Comparison of ENCODE assay signal across 8 mouse cellular contexts in the genomic region with DNA sequence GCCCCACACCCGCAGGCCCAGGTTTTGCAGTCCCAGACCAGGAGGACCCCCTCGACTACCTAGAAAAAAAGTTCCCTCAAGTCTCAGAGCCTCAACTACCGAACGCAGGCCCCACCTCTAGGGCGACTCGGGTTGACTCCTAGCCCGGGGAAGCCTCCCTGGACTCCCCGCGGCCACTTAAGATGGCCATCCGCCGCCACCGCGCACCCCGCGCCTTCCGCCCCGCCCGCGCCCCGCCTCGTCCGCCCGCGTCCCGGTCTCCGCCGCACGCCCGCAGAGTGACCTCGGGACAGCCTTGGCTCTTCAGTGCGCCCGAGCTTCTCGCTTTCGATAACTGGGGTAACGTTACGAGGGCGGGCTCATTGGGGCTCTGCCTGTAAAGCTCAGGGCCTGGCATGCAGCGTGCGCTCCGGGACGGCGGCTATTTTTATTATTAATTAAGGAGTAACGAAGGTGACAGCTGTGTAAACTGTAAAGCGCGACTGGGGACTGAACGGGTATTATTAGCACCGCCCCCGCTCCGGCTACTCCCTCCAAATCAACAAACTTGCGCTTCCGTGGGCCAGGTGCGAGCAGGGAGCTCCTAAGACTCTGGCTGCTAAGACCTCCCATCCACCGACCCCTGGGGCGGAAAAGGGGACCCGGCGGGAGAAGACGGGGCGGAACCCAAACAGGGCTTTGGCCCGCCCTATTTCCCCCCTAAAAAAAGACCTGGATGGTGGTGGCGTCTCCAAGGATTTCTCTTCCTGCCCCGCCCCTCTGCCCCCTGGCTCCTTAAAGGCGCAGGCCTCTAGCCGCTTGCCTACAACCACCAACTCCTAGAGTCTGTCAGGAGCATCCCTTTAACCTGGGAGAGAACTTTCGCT. TPM values are rescaled to one million over a fixed set of nuclear protein-coding genes. Genes with fewer than 3 reads are reported as not detected.
DNase-seq lines count a peak whose midpoint lies in the region; ATAC-seq and TF ChIP-seq lines count a peak whose summit lies in the region.

Gene Inppl1, minus strand, starts transcription at position 624 of the 866 bp plus-strand sequence.

- peak within 1 kb of the TSS; percentile 77 for H3K4me2 ChIP-seq in heart, embryonic 12.5 days
- H3K4me2 ChIP-seq in kidney, embryonic 16.5 days (replicated peaks; ENCODE audit: low read depth, low read length) = peak within 1 kb of the TSS; percentile 73
- peak within 1 kb of the TSS; percentile 91 for H3K4me2 ChIP-seq in liver, embryonic 11.5 days
- H3K4me2 ChIP-seq in stomach, embryonic 16.5 days (ENCODE audit: low read depth, low read length) = peak within 1 kb of the TSS; percentile 82

- no peak for TF ChIP-seq POLR2A in bone marrow macrophage, adult 2 months (IDR thresholded peaks at IDR 0.05; ENCODE audit: borderline replicate concordance, low read depth, low read length)

- peak within 1 kb of the TSS; percentile 98 for H3K9ac ChIP-seq in heart, embryonic 12.5 days
- H3K9ac ChIP-seq in kidney, embryonic 16.5 days (replicated peaks; ENCODE audit: low read length) = peak within 1 kb of the TSS; percentile 98
- peak within 1 kb of the TSS; percentile 82 for H3K9ac ChIP-seq in liver, embryonic 11.5 days (ENCODE audit: low read depth, low read length)
- peak within 1 kb of the TSS; percentile 98 for H3K9ac ChIP-seq in stomach, embryonic 16.5 days (ENCODE audit: low read length)

- under 1% methylated on average over 64 of the region's 64 CpGs for WGBS in heart, embryonic 12.5 days
- WGBS in kidney, embryonic 16.5 days = under 1% methylated on average over 64 of the region's 64 CpGs
- WGBS in liver, embryonic 11.5 days = under 1% methylated on average over 64 of the region's 64 CpGs
- under 1% methylated on average over 64 of the region's 64 CpGs for WGBS in stomach, embryonic 16.5 days

- peak; percentile 79 for ATAC-seq in heart, embryonic 12.5 days (ENCODE audit: insufficient number of reproducible peaks, low FRiP score)
- peak; percentile 93 for ATAC-seq in kidney, embryonic 16.5 days (ENCODE audit: low FRiP score, low TSS enrichment)
- ATAC-seq in liver, embryonic 11.5 days (replicated peaks; ENCODE audit: low FRiP score) = peak; percentile 54
- peak; percentile 90 for ATAC-seq in stomach, embryonic 16.5 days (ENCODE audit: insufficient read depth, low FRiP score)

- TF ChIP-seq CTCF in C2C12 (IDR thresholded peaks at IDR 0.05; ENCODE audit: control insufficient read depth, insufficient read depth, insufficient read length) = no peak
- no peak for TF ChIP-seq CTCF in bone marrow macrophage, adult 2 months (IDR thresholded peaks at IDR 0.05; ENCODE audit: low read depth, low read length)

- H3K27ac ChIP-seq in bone marrow macrophage, adult 2 months (ENCODE audit: insufficient read depth, low read depth, low read length) = peak within 1 kb of the TSS; percentile 86
- peak within 1 kb of the TSS; percentile 95 for H3K27ac ChIP-seq in heart, embryonic 12.5 days (ENCODE audit: poor library complexity, severe bottlenecking)
- peak within 1 kb of the TSS; percentile 98 for H3K27ac ChIP-seq in kidney, embryonic 16.5 days (ENCODE audit: low read length)
- peak within 1 kb of the TSS; percentile 78 for H3K27ac ChIP-seq in liver, embryonic 11.5 days (ENCODE audit: low read depth, low read length)
- H3K27ac ChIP-seq in stomach, embryonic 16.5 days (ENCODE audit: low read length) = peak within 1 kb of the TSS; percentile 97

- H3K9me3 ChIP-seq in heart, embryonic 12.5 days (replicated peaks) = no peaks in the 10 kb centered on the region
- no peaks in the 10 kb centered on the region for H3K9me3 ChIP-seq in kidney, embryonic 16.5 days (ENCODE audit: low read length)
- H3K9me3 ChIP-seq in liver, embryonic 11.5 days (ENCODE audit: control insufficient read depth, low read length) = no peaks in the 10 kb centered on the region
- H3K9me3 ChIP-seq in stomach, embryonic 16.5 days (replicated peaks; ENCODE audit: control insufficient read depth, low read length) = no peaks in the 10 kb centered on the region

- no peaks in the 10 kb centered on the region for H3K27me3 ChIP-seq in C2C12 (ENCODE audit: control insufficient read depth, insufficient read depth, insufficient read length)
- H3K27me3 ChIP-seq in heart, embryonic 12.5 days (replicated peaks) = no peaks in the 10 kb centered on the region
- no peaks in the 10 kb centered on the region for H3K27me3 ChIP-seq in kidney, embryonic 16.5 days (ENCODE audit: insufficient read depth, low read length)
- H3K27me3 ChIP-seq in liver, embryonic 11.5 days (replicated peaks; ENCODE audit: control insufficient read depth, insufficient read depth, low read length) = peaks cover 22% of the 10 kb centered on the region
- no peaks in the 10 kb centered on the region for H3K27me3 ChIP-seq in stomach, embryonic 16.5 days (ENCODE audit: control insufficient read depth, insufficient read depth, low read length)

- peaks cover 26% of the 10 kb centered on the region for H3K36me3 ChIP-seq in C2C12 (ENCODE audit: control insufficient read depth, insufficient read depth)
- H3K36me3 ChIP-seq in heart, embryonic 12.5 days = peaks cover 19% of the 10 kb centered on the region
- H3K36me3 ChIP-seq in kidney, embryonic 16.5 days (ENCODE audit: insufficient read depth, low read length) = peaks cover 13% of the 10 kb centered on the region
- peaks cover 3% of the 10 kb centered on the region; the same call in 1 of the 2 replicates for H3K36me3 ChIP-seq in liver, embryonic 11.5 days (ENCODE audit: control insufficient read depth, insufficient read depth, low read length)
- 0 out of 2 replicates have a peak, but pooled peaks cover 10% of the 10 kb centered on the region for H3K36me3 ChIP-seq in stomach, embryonic 16.5 days (ENCODE audit: control insufficient read depth, insufficient read depth, low read length)

- H3K4me3 ChIP-seq in C2C12 (ENCODE audit: insufficient read depth, poor library complexity, severe bottlenecking) = peak within 1 kb of the TSS; percentile 61
- H3K4me3 ChIP-seq in bone marrow macrophage, adult 2 months (ENCODE audit: insufficient read depth, low read length) = peak within 1 kb of the TSS; percentile 70
- peak within 1 kb of the TSS; percentile 89 for H3K4me3 ChIP-seq in heart, embryonic 12.5 days
- H3K4me3 ChIP-seq in kidney, embryonic 16.5 days (ENCODE audit: low read length) = peak within 1 kb of the TSS; percentile 88
- H3K4me3 ChIP-seq in liver, embryonic 11.5 days (ENCODE audit: low read depth, low read length) = peak within 1 kb of the TSS; percentile 74
- H3K4me3 ChIP-seq in stomach, embryonic 16.5 days (replicated peaks; ENCODE audit: low read length) = peak within 1 kb of the TSS; percentile 94

- peak within 1 kb of the TSS; percentile 100 for H3ac ChIP-seq in C2C12 (ENCODE audit: control insufficient read depth, insufficient read length, low read depth)

- H3K79me3 ChIP-seq in C2C12 (ENCODE audit: low read depth) = peaks cover 27% of the 10 kb centered on the region

- peaks cover 32% of the 10 kb centered on the region for H3K4me1 ChIP-seq in bone marrow macrophage, adult 2 months (ENCODE audit: control insufficient read depth, insufficient read depth, low read length)
- peaks cover 37% of the 10 kb centered on the region for H3K4me1 ChIP-seq in heart, embryonic 12.5 days (replicated peaks)
- peaks cover 28% of the 10 kb centered on the region for H3K4me1 ChIP-seq in kidney, embryonic 16.5 days (ENCODE audit: insufficient read depth, low read length)
- peaks cover 6% of the 10 kb centered on the region; the same call in 1 of the 2 replicates for H3K4me1 ChIP-seq in liver, embryonic 11.5 days (replicated peaks; ENCODE audit: control insufficient read depth, insufficient read depth, low read length)
- H3K4me1 ChIP-seq in stomach, embryonic 16.5 days (ENCODE audit: control insufficient read depth, insufficient read depth, low read length) = peaks cover 28% of the 10 kb centered on the region

- peaks cover 44% of the 10 kb centered on the region for H3K79me2 ChIP-seq in C2C12 (ENCODE audit: control insufficient read depth, insufficient read depth)

- peak; percentile 36 for DNase-seq in fat pad, adult 2 months (ENCODE audit: extremely low read depth, low read depth, low spot score)
- DNase-seq in liver, embryonic 11.5 days (ENCODE audit: low spot score) = peak; percentile 79
- DNase-seq in naive thymus-derived CD4-positive, alpha-beta T cell, adult 2 months (ENCODE audit: low read depth) = peak; percentile 35

TF ChIP-seq in C2C12, 6 proteins besides CTCF, POLR2A, EP300 and RAD21:
- TF ChIP-seq MYOD1 (IDR thresholded peaks at IDR 0.05; ENCODE audit: control insufficient read depth, insufficient read length, low read depth) = peak; percentile 44
- no peak for TF ChIP-seq USF1 (IDR thresholded peaks at IDR 0.05; ENCODE audit: low read depth)

RNA-seq across cellular contexts. Expression of gene Inppl1, which starts in this region (rescaled TPM):
- 116 TPM for polyA plus RNA-seq in C2C12 (2012; fragmentation: generic; extraction: Trizol)
- polyA plus RNA-seq in bone marrow macrophage, adult 2 months (2012; ENCODE audit: insufficient read depth, insufficient read length, missing spikeins) = 114 and 115 TPM in 2 replicates
- polyA plus RNA-seq in heart, embryonic 12.5 days (2016; fragmentation: Nextera tagmentation; extraction: Ambion mirVana) = 44.8 and 56.8 TPM in 2 replicates
- 44.2 and 55.6 TPM in 2 replicates for polyA plus RNA-seq in kidney, embryonic 16.5 days (2015; fragmentation: Nextera tagmentation; extraction: Ambion mirVana)
- 22.3 and 23.4 TPM in 2 replicates for polyA plus RNA-seq in liver, embryonic 11.5 days (2014; fragmentation: Nextera tagmentation; extraction: Ambion mirVana)
- polyA plus RNA-seq in stomach, embryonic 16.5 days (2015; fragmentation: Nextera tagmentation; extraction: Ambion mirVana) = 27.8 and 34.1 TPM in 2 replicates

Comparison
In these comparisons a context has a peak if more than half of its experiments do, and no peak if none do; other contexts are left out.
1. Peak in every context shown above with its lines: DNase-seq, ATAC-seq, H3K4me3 ChIP-seq and H3K27ac ChIP-seq.